Mouse (Mus musculus): Measurements from ENCODE around the gene Hadha.

The Hadha gene

DNA sequence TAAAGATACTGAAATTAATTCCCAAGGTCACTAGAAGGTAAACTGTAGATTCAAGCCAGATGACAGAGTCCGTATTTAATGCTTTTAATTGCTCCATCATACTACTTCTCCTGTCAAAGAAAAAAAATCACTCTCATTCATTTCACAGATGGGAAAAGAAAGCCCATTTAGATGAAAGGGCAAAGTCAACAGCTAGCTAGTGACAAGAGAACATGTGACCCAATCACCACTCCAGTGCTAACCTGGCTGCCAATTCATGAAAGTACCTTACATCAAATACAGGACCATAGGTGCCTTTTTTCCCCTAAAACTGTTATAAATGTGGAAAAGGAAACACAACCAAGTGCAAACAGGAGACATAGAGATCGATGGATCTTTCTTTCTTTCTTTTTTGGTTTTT is 1.7 kb downstream of the Hadha start:
- no peak for DNase-seq

DNA sequence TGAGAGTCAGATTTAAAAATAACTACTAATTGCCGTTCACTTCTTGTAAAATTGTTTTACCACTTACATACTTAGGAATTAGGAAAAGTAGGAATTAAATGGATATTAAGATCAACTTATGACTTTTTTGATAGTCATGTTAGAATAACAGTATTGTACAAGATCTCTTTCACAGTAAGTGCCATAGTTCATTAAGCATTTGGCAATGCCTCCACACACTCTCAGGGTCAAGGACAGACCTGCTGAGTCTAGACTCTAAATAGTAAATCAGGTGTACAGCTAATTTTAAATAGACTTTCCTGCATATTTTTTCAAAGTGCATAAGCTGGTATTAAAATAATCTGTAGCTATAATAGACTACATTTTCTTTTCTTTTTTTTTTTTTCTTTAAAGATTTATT is 2.5 kb downstream of the Hadha start:
- peak; percentile 63 for DNase-seq

DNA sequence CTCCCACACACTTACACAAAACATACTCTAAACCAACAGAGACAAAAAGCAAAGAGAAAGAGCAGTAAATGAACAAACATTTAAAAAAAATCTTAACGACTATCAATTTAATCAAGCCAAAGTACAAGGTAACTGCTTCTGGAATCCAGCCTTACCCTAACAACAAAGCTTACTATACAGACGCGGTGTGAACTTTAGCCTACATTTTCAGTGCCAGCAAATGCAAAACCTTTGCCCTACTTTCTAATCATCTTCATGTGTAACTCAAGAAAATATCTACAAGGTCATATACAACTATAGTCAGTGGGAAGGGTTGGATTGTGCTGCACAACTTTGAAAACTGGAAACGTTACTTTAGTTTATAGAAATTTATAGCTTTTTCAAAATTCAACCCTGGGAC is 3.0 kb downstream of the Hadha start:
- DNase-seq = peak; percentile 69

DNA sequence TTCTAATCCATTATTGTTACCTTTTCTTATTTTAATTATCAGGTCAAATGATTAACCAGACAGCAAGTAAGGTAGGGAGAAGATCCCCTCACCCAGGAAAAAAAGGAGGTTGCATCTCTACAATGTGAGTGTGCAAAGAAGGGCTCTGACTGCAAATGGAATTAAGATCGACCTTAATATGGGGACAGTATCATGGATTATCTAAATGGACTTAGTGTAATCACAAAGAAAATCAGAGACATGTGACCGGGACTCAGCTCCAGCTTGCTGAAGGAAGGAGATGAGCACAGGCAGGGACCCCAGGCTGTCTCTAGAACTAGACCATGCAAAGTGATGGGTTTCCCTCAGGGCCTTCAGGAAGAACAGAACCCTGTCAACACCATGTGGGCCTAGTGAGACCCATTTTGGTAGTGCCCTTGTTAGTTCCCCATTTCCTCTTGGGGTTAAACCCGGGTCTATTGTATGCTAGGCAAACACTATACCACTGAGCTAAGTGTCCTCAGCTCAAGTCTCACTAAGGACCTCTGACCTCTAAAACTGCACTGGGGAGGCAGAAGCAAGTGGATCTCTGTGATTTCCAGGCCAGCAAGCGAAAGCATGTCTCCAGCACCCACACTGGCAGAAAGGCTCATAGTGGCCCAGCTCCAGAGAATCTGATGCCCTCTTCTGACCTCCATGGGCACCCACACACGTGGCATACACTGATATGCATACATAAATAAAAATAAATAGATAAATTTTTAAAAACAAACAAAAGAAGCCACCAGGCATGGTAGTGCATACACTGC is 6.6 kb downstream of the Hadha start:
- no peak for DNase-seq

DNA sequence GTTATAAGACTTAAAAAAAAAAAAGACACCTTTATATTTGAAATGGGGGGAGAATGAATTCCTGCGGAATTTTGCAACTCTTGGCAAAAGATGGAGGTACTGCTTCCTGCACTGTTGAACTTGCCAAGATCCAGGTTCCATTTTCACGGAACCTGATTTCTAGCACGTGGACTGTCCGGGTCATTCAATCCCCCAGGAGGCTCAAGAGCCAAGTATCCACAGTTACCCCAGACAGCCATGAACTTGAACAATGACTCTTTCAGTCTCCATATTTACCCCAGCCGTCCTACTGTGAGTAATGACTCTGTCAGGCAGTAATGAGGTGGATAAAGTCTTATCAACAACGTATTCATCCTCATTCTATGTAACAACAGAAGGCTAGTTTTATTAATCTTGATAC is 8.4 kb downstream of the Hadha start:
- DNase-seq = no peak

DNA sequence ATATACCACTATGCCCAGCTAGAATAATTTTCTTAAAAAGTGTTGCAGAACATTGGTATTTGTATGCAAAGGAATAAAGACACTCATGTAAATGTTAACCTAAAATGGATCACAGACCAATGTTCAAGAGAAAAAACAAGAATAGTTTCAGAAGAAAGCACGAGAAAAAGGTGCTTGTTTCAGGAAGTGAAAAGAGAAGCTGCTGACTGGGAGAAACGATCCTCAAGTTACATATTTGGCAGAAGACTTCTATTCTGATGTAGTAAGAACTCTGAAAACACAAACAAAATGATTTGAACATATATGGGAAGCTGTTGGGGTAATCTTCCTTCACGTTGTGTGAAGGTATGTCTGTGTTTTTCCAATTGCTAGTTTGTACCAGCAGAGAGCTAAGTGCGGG is 16.8 kb downstream of the Hadha start:
- DNase-seq = no peak

DNA sequence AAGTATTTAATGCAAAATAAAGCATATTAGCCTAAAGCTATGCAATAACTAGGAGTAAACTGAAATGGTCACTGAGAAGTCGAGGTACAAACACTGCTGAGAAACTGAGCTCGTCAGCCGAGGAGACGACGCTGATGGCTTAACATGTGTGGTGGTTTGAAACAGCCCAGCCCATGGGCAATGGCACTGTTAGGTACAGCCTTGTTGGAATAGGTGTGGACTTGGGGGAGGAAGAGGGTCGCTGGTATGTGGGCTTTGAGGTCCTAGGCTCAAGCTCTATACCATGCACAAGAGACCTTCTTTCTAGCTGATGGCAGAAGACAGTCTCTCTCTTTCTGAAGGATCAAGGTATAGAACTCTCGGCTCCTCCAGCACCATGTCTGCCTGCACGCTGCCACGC is 17.7 kb downstream of the Hadha start:
- no peak for DNase-seq

DNA sequence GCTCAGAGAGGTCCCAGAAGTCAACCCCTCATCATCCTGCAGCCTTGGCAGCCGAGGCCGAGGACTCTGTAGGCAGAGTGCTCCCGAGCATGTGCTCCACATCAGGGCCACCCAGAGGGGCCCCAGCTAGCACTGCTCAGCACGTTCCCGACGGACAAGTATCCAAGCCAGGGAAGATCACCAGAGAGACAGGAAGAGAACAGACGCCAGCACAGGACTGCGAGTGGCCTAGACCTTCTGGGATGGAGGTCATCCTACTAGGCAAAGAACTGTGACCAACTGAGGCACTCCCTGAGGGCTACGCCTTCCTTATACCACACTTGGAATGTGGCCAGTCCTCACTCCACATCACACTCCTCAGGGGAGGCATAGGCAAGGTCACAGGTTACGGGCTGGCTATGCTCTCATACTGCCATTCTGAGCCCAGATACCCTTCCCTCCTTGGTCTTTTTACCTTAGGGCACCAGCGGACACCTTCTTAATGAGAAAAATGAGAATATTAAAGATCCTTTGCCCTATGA is 19.2 kb downstream of the Hadha start:
- DNase-seq = no peak

DNA sequence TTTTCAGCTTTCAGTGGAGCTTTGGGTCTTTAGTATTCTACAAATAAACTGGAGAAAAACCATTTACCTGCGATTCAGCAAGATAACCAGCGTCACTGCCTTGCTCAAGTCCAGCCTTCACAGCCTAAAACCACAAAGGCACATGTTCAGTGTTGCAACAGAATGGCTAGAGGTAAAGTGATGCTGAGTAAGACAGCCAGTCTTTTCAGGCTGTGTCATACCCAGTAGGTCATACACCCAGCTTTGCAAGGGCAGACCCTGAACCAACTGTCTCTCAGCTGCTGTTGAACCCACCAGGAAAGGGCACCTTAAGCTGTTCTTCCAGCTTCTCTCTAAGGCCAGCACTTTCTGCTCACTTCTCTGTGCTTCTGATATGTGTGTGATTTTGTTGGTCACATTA is 22.8 kb downstream of the Hadha start:
- DNase-seq = no peak

DNA sequence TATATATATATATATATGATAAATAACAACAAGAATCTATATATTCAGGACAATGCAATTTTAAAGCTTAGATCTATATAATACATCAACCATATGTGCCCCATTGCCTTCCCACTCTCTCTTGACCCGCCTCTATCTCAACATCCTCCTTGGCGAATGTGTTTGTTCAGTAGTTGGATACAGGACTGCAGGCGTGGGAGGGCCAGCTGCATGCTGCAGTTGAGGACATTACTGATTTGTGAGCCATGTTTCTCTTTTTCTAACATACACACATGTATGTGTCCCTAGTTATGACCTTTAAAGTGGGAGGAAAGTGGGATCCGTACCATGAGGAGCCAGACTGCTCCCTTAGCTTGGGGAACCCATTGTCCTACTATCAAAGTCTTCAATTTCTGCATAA is 23.7 kb downstream of the Hadha start:
- DNase-seq = no peak

DNA sequence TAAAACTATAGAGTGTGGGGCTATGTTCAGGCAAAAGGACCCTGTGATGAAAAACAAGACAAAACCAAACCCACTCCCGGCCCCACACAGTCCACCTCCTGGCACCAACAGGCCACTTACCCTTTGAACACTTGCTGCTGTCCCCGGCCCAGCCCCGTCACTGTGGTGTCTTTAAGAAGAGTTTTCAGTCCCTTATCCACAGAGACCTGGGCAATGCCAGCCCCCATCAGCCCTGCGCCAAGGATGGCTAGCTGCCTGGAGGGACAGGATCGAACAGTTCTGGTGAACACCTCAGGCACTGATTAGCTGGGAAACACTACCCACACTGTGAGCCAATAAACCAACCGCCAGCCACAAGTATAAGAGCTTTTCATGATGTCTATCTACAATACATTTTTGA is 26.3 kb downstream of the Hadha start:
- no peak for DNase-seq

DNA sequence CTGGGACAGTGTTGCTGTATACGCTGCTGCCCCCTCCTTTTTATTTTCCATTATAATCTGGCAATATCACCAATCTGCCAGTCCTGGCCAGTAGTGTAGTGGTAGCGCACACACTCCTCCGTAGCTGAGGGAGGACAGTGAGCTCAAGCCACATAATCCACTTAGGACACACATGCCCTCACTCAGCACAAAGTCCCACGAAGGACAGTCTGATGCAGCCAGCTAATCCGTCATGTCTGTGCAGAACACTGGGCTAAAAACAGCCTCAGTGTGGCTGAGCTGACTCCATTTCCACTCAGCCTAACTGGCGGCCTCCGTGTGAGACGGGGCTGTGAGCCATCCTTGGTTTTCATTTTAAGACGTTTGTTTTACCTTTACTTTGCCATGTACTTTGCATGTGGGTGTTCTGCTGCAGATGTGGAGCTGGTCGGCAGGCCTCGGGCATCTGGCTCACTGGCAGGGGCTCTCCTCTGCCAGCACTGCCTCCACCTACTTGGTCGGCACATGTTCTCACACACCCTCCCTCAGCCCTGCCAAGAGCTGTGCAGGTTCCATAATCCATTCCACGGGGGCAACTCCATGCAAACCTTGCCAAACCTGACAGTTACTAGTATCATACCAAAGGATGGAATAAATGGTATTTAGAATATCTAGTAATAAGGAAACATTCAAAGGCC is 26.9 kb downstream of the Hadha start:
- DNase-seq = no peak

DNA sequence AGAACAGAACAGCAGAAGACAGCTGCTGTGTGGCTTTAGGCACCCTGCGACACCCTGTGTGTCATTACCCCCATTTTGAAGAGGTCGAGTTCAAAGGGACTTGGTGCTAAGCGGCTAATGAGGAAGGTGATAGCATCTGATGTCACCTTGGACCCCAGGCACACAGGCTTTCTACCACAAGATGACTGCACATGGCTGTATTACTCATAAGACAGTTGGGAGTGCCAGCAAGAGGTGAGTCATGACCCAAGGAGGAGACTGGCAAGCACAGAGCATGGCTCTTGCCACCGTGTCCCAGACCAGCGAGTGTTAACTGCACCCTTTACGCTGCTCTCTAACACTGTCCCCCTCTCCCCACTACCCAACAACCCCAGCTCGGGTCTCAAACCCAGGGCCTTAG is 28.2 kb downstream of the Hadha start:
- DNase-seq = no peak

DNA sequence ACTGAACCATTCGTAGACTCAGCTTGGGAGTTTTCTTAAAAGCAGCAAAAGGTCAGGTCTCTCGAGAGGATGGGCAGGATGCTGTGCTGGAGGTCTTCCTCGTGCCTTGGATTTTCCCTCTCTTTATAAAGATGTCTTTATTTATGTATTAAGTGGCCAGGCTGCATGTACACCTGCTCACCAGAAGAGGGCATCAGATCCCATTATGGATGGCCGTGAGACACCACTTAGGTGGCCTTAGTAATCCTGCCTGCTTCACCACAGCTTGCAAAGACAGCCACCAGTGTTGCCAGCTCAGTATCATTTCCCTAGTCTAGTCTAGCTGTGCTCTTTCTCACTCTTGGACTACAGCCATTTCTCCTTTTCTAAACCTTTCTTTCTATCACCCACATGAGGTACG is 29.4 kb downstream of the Hadha start:
- DNase-seq = peak; percentile 36

DNA sequence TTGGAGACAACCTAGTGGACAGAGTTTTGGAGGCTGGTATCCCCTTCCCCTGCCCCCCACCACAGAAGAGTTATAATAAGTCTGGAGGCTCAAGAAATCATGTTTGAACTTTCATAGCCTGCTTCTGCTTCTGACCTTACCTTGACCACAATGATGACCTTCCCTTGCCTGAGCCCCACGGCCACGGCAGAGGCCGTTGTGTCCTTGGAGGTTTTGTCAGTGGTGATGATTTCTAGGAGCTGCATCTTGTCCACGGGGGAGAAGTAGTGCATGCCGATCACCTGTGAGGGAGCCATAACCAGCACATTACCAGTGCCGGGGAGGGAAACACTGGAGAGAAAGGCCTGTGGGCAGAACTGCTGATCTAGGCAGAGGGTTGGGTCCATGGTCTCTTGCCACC is 32.5 kb downstream of the Hadha start:
- no peak for DNase-seq

DNA sequence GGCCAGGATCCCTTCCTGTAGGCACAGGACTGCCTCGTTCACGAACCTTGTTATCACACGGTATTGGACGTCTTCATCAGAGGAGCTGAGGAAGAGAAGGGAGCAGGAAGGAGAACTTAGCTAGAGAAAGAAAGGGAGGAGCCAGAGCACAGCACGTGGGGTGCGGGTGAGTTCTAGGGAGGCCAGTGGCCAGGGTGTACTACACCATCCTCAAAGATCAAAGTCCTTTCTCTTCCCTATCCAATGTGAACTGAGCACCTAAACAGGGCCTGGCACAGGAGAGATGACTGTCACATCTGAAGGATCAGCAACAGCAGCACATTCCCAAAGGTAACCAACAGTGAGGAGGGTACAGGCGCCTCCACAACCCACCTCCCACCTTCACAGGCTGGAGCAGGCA is 34.9 kb downstream of the Hadha start:
- peak; percentile 75 for DNase-seq

DNA sequence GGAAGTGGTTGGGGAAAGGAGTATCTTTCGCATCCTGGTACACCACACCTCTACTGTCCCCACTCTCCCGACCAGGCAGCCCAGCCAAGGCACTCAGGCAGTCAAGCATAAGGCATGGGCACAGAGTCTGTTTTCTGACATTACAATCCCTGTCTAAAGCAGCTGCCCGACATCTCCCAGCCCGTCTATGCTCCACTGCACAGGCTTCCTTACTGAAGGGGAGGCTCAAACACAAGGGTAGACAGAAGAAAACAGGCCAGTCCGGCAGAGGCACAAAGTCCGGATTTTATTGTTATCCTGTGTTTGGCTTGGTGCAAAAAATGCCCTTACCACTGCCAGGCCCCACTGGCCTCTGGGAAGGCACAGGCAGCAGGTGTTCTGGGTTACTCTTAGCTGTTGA is 35.8 kb downstream of the Hadha start:
- DNase-seq = peak; percentile 64

DNA sequence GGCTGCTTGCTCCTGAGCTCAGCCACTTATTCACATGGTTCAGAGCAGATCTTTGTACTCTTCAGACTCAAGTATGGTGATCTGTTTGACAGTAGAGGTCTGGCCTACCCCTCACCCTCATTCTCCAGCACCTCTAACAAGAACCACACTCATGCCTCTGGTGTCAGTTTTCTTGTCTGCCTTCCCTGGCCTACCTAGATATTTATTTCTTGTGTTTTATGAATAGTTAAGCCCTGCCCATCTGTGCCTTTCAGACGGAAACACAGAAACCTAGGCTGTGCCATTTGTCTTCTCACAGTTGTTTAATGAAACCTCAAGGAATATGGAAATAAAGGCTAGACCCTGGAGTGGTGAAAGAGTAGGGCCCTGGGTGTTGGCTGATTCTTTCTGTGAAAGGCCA is 36.9 kb downstream of the Hadha start:
- DNase-seq = no peak

DNA sequence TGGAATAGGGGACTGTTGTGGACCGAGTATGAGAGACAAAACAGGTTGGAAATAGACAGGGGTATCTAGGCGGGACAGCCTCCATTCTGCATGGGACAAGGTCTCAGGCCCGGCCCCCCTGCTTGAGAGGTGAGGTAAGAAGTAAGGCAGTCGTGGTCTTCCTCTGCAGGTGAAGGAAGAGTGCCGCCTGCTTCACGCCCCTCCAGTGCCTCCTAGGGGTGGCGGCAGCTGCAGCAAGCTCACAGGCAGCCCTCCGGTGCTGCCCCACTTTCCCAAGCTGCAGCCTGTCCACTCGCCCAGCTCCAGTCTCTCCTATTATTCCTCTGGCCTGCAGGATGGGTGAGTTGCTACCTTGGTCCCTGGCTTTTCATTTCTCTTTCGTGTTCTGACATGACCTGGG is 39.2 kb downstream of the Hadha start:
- no peak for DNase-seq

DNA sequence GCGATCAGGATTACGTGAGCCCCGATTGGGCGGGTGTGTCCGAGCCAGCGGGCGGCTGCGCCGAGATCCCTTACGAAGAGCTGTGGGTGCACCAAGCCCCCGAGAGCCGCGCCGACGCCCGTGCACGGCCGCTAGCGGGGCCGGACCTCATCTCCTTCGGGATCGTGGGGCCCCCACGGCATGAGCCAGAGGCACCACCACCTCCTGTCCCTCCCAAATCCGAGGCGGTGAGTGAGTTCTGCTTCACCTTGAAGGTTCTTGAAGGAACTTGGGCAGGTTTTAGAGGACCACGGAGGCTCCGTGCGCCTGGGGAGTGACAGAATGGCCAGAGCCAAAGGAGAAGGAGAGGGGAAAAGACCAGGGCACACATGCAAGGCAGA is 40.2 kb downstream of the Hadha start:
- no peak for DNase-seq

DNA sequence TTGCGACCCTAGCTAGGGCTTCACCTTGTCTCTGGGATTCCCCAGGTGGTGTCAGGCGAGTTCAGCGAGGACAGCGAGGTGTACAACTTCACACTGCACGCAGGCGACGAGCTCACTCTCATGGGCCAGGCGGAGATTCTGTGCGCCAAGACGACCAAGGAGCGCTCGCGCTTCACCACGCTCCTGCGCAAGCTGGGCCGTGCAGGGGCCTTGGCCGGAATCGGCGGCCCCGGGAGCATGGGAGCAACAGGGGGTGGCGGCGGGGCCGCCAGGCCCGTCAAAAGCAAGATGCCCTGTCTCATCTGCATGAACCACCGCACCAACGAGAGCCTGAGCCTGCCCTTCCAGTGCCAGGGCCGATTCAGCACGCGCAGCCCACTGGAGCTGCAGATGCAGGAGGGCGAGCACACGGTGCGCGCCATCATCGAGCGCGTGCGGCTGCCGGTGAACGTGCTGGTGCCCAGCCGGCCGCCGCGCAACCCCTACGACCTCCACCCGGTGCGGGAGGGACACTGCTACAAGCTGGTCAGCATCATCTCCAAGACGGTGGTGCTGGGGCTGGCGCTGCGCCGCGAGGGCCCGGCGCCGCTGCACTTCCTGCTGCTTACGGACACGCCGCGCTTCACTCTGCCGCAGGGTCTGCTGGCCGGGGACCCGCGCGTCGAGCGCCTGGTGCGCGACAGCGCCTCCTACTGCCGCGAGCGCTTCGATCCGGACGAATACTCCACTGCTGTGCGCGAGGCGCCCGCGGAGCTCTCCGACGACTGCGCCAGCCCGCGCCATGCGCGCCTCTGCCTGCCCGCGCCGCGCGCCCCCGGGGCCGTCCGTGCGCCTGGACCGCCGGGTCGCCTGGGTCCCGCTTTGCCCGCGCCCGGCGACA is 40.8 kb downstream of the Hadha start:
- peak; percentile 34 for DNase-seq

DNA sequence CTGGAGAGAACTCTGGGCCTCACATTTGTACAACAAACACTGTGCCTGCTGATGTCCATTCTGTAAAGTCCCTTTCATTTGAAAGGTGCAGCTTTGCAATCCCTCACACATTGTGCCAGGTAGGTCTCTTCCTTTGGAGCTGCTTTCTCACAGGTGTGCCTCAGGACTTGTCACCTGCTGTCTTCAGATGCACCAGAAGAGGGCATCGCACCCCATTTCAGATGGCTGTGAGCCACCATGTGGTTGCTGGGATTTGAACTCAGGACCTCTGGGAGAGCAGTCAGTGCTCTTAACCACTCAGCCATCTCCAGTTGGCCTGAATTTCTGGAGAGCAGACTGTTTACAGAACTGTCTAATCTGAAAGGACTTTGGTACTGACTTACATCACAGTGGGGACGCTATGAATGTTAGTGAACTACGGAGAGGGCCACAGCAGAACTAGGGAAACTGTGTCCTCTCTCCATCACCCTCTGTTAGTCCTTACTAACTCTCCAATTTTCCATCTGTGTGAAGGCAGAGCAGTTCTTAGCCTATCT is 42.4 kb downstream of the Hadha start:
- no peak for DNase-seq

DNA sequence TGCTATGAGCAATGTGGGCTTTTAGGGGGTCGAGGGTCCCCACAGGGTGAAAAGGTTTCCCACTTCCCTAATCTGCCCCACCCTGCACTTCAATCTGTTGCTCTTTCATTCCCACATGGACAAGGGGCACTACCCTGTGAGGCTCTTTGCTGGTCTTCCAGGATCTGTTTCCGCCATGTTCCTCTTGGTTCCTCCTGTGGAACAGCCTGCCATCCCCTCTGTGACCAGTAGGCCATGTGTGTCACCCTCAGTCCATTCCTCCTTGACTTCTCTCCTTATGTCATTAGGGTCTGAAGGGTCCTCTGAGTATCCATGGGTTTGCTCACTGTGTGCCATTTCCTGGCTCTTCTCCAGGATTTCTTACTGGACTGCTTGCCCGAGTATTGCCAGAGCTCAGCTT is 43.2 kb downstream of the Hadha start:
- no peak for DNase-seq

Measured in kidney, adult 9 months (tissue).